ENCODE assay signal across 8 mouse cellular contexts in the genomic region with DNA sequence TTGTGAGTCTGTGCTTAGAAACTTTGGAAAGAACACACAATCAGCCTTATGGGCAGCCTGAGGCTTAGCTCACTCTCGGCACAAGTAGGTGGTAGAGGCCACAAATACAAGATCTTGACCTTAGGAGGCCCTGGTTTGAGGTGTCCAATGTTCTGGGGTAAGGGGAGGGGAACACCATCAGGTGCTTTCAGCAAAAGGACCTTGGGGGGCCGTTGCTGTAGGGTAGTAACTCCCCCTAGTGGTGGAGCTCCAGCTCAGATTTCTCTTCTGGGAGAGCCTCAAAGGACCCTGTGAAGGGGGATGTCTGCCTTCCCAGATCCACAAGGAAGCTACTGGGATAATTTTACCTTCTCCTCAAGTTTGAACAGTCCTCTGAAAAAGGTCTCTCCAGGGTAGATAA. TPM values are rescaled to one million over a fixed set of nuclear protein-coding genes. Genes with fewer than 3 reads are reported as not detected.
DNase-seq lines count a peak whose midpoint lies in the region; ATAC-seq and TF ChIP-seq lines count a peak whose summit lies in the region.

No protein-coding gene starts in this region.

- no peak overlapping the region for H3K9ac ChIP-seq in heart, adult 2 months (ENCODE audit: low read depth, low read length)
- H3K9ac ChIP-seq in liver, embryonic 13.5 days: peak overlapping the region; percentile 53

- TF ChIP-seq POLR2A in heart, adult 2 months (IDR thresholded peaks at IDR 0.05; ENCODE audit: insufficient read depth, low read depth, low read length): no peak

- intact Hi-C loops in heart, adult 2 months (cut with DNase I): loop anchor here (1.0 kb wide), 1 partner anchor 132 kb away; no protein-coding TSS in a partner anchor
- intact Hi-C loops in heart, postnatal 10 days (cut with DNase I): loop anchor here (2.0 kb wide), 1 partner anchor 184 kb away; no protein-coding TSS in a partner anchor

- no peaks in the 10 kb centered on the region for H3K4me1 ChIP-seq in heart, adult 2 months (ENCODE audit: control insufficient read depth, insufficient read depth, low read length)
- peaks cover 70% of the 10 kb centered on the region for H3K4me1 ChIP-seq in liver, embryonic 13.5 days (replicated peaks)

- no peaks in the 10 kb centered on the region for H3K36me3 ChIP-seq in heart, adult 2 months (ENCODE audit: control insufficient read depth, insufficient read depth, low read length)
- H3K36me3 ChIP-seq in liver, embryonic 13.5 days: no peaks in the 10 kb centered on the region

- H3K4me3 ChIP-seq in heart, adult 2 months: no peak overlapping the region
- 0 out of 2 replicates have a peak overlapping the region, but pooled peaks have one; percentile 52 for H3K4me3 ChIP-seq in liver, embryonic 13.5 days (replicated peaks)

- no peaks in the 10 kb centered on the region for H3K27me3 ChIP-seq in heart, adult 2 months (ENCODE audit: control insufficient read depth, insufficient read depth, low read length)
- H3K27me3 ChIP-seq in liver, embryonic 13.5 days: no peaks in the 10 kb centered on the region

- no peak for ATAC-seq in liver, embryonic 13.5 days (ENCODE audit: low read depth)

- DNase-seq in heart, adult 2 months: peak in 1 of 2 experiments; percentile 44
- no peak for DNase-seq in heart, postnatal 10 days
- peak; percentile 67 to 70 for DNase-seq in B cell, adult 2 months
- DNase-seq in T-cell, adult 2 months (ENCODE audit: low spot score): peak; percentile 40
- DNase-seq in liver, embryonic 13.5 days: no peak
- no peak for DNase-seq in frontal cortex, postnatal 10 days (ENCODE audit: low spot score in 2 of 2)
- DNase-seq in layer of hippocampus, postnatal 25 days (ENCODE audit: extremely low spot score in 1 of 2, low spot score in 1 of 2): no peak
- no peak for DNase-seq in frontal cortex, postnatal 14 days (ENCODE audit: low spot score in 2 of 2)

- H3K27ac ChIP-seq in heart, adult 2 months: no peak overlapping the region
- peak overlapping the region; percentile 84 for H3K27ac ChIP-seq in liver, embryonic 13.5 days

- no peak for TF ChIP-seq EP300 in heart, adult 2 months (IDR thresholded peaks at IDR 0.05; ENCODE audit: insufficient read depth, low read depth, low read length)

- H3K79me2 ChIP-seq in heart, adult 2 months (replicated peaks; ENCODE audit: control insufficient read depth, insufficient read depth, low read length): no peaks in the 10 kb centered on the region

- WGBS in heart, adult 2 months: 23% methylated on average over 2 of the region's 2 CpGs
- 19% methylated on average over 2 of the region's 2 CpGs for WGBS in liver, embryonic 13.5 days (ENCODE audit: insufficient replicate concordance)

- peak; percentile 84 for TF ChIP-seq CTCF in heart, adult 2 months (IDR thresholded peaks at IDR 0.05)

- H3K9me3 ChIP-seq in liver, embryonic 13.5 days (replicated peaks): 0 out of 2 replicates have a peak, but pooled peaks cover 4% of the 10 kb centered on the region

- peak overlapping the region; percentile 48 for H3K4me2 ChIP-seq in liver, embryonic 13.5 days

RNA-seq across cellular contexts. Expression of a gene that starts 6.1 kb away (rescaled TPM):
- 10 to 100 TPM; 23.7 to 25.7 TPM for total RNA-seq in heart, adult 2 months (2021)
- polyA plus RNA-seq in heart, adult 2 months (2012; rRNA removed): 54.9 and 61.8 TPM in 2 replicates
- total RNA-seq in heart, postnatal 10 days (2021): 10 to 100 TPM; 57.9 to 59.4 TPM
- polyA plus RNA-seq in liver, embryonic 13.5 days (2015; fragmentation: Nextera tagmentation; extraction: Ambion mirVana): 8.0 and 8.3 TPM in 2 replicates
- total RNA-seq in layer of hippocampus, postnatal 25 days (2021): 10 to 100 TPM; 15.6 to 30.1 TPM

RNA-seq across cellular contexts. Expression of a gene that starts 60.0 kb away (rescaled TPM):
- 1 to 10 TPM; 1.1 to 2.0 TPM for total RNA-seq in heart, adult 2 months (2021)
- 2.3 and 2.7 TPM in 2 replicates for polyA plus RNA-seq in heart, adult 2 months (2012; rRNA removed)
- 1 to 10 TPM; 1.6 to 2.3 TPM for total RNA-seq in heart, postnatal 10 days (2021)
- polyA plus RNA-seq in liver, embryonic 13.5 days (2015; fragmentation: Nextera tagmentation; extraction: Ambion mirVana): 0.22 and 0.41 TPM in 2 replicates
- under 1 TPM in 1 of 2 experiments, not detected in 1; 0.07 TPM for total RNA-seq in layer of hippocampus, postnatal 25 days (2021)

Comparison
In these comparisons a context has a peak if more than half of its experiments do, and no peak if none do; other contexts are left out.
1. DNase-seq: peak in B cell, adult 2 months (2 of 2) and T-cell, adult 2 months (single experiment); none in heart, postnatal 10 days (0 of 2), liver, embryonic 13.5 days (single experiment), frontal cortex, postnatal 10 days (0 of 2), layer of hippocampus, postnatal 25 days (0 of 2) and frontal cortex, postnatal 14 days (0 of 2).